Mouse (Mus musculus) small intestine, adult 2 months (tissue): ENCODE measurements around the gene Snrnp70.
A peak's percentile ranks its signal among the peaks of the same experiment; 100 is the strongest.

Experiments
- CTCF ChIP-seq: fragments of 200-500 bp; IDR thresholded peaks from 2 replicates; pipeline ENCODE4 v1.5.1; 2012; ENCODE audit warnings: low read depth, mild to moderate bottlenecking, control low read depth, inconsistent platforms, low read length, moderate library complexity, mixed read lengths; ENCODE audit not compliant: insufficient replicate concordance, insufficient read length; ENCODE audit errors: extremely low read depth
- POLR2A ChIP-seq: fragments of 200-500 bp; IDR thresholded peaks from 2 replicates; pipeline ENCODE4 v1.6.1; 2012; ENCODE audit warnings: low read depth, mild to moderate bottlenecking, control low read depth, inconsistent platforms, low read length, moderate library complexity

- TF ChIP-seq CTCF (peak; percentile 41; the same call in 1 of the 2 replicates), POLR2A (peak; percentile 11; the same call in 1 of the 2 replicates)
Observed at GRCm38 (mm10) chr7:45339410-45340065, 56.0 kb downstream of the Snrnp70 start.
